Comparison of ENCODE assay signal across 8 mouse cellular contexts in genomic region chr1:155281003-155281793, GRCm38 (mm10). TPM values are rescaled to one million over a fixed set of nuclear protein-coding genes. Genes with fewer than 3 reads are reported as not detected.
DNase-seq lines count a peak whose midpoint lies in the region; ATAC-seq and TF ChIP-seq lines count a peak whose summit lies in the region.

No protein-coding gene starts in this region.

- peak; percentile 80 for ATAC-seq in inflammation-experienced regulatory T-cells, adult 6 months
- peak; percentile 84 for ATAC-seq in megakaryocyte, adult 5-6 weeks (ENCODE audit: poor library complexity, severe bottlenecking)

- no peak overlapping the region for H3K4me3 ChIP-seq in cortical plate, adult 2 months (ENCODE audit: insufficient read depth, low read length)

- TF ChIP-seq CTCF in cortical plate, adult 2 months (IDR thresholded peaks at IDR 0.05; ENCODE audit: extremely low read depth, insufficient read depth, low read length): peak; percentile 92

- no peak for TF ChIP-seq POLR2A in cortical plate, adult 2 months (IDR thresholded peaks at IDR 0.05; ENCODE audit: extremely low read depth, insufficient read depth, low read length)

- H3K27ac ChIP-seq in cortical plate, adult 2 months (ENCODE audit: insufficient read depth, low read length): 0 out of 2 replicates have a peak overlapping the region, but pooled peaks have one; percentile 9

- H3K4me1 ChIP-seq in cortical plate, adult 2 months (ENCODE audit: control insufficient read depth, insufficient read depth, low read length): peaks cover 1% of the 10 kb centered on the region; the same call in 1 of the 2 replicates

- DNase-seq in urinary bladder, postnatal 14 days (ENCODE audit: low spot score): peak; percentile 73
- no peak for DNase-seq in urinary bladder, postnatal 10 days (ENCODE audit: low spot score)
- DNase-seq in gastrocnemius, adult 8-10 months (ENCODE audit: low spot score in 2 of 2): peak; percentile 32 to 39
- peak; percentile 47 to 70 for DNase-seq in left cerebral cortex, adult 8-10 months (ENCODE audit: low spot score in 2 of 2)
- DNase-seq in right cerebral cortex, postnatal 14 days: peak; percentile 59

RNA-seq across cellular contexts. Expression of gene BC034090, which starts 37.0 kb away (rescaled TPM):
- 13.2 and 14.2 TPM in 2 replicates for polyA plus RNA-seq in cortical plate, adult 2 months (2012; rRNA removed)
- total RNA-seq in gastrocnemius, adult 8-10 months (2022): 1 to 10 TPM in 2 of 4 experiments, under 1 TPM in 2; 0.32 to 1.5 (median 1.0) TPM
- under 1 TPM in 2 of 3 experiments, not detected in 1; 0.50 to 0.96 TPM for polyA plus RNA-seq in inflammation-experienced regulatory T-cells, adult 6 months (2017; shearing (Covaris generic))
- 10 to 100 TPM in 3 of 4 experiments, 1 to 10 TPM in 1; 8.7 to 18.3 (median 14.4) TPM for total RNA-seq in left cerebral cortex, adult 8-10 months (2022)
- not detected in 2 replicates for total RNA-seq in megakaryocyte, adult 5-6 weeks (2015)
- 0.45 TPM in 1 of 2 replicates, not detected in the other for total RNA-seq in megakaryocyte, adult 5-6 weeks (2017)
